Mouse (Mus musculus) adrenal gland, adult (tissue): Measurements from ENCODE around the gene 4930444G20Rik.
A peak's percentile ranks its signal among the peaks of the same experiment; 100 is the strongest.
"Not testable (repeated sequence)": the region's sequence is repeated elsewhere in the genome, so short reads cannot be mapped to it uniquely, and the experiment has no call there.

Experiments used
- DNase-seq, 2 experiments: peaks; one replicate each; pipeline ENCODE4 v3.0.0; 2022 to 2023; ENCODE audit warnings: low spot score in 1 of 2; ENCODE audit not compliant: inconsistent age in 2 of 2

4930444G20Rik gene

DNA sequence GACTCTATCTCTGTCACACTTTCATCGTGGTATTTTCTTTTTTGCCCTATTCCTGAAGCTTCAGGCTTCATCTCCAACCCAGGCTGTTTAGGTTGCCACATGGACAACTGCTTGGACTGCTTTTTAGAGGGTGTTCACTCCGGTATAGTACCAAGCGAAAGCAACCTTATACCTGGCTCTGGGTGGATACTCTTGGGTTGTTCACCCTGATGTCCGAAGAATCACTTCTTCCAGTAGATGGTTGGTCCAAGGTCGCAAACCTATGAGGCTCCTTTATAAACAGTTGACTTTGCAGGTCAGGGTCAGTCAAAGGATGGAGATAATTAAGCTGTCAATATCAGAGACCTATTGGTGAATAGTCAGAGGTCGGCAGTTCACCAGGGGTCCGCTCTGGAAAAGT lies at the start of gene 4930444G20Rik:
TSS of gene 4930444G20Rik (minus strand) at position 101 of the 400 bp plus-strand sequence.
- not testable (repeated sequence) for DNase-seq

DNA sequence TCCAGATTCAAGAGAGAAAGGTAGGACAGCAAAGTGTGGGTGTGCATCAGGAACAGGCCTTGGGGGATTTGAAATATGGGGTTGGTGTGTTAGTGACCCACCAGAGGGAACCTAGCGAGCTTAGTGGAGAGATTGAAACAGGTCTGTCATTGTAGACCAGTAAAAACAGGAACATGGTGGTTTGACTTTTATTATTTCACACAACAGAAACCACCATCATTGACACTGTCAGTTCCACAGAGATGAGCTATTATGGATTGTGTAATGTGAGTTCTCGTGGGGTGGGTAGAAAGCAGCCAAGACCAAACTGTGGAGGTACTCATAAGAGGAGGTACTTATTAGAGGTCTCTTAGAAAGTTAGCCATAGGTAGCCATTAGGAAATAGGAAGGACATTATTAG lies 6.7 kb upstream of the 4930444G20Rik start:
- DNase-seq = no peak

GRCm38 (mm10) chr10:22072739-22073138 lies 4.9 kb upstream of the 4930444G20Rik start:
- DNase-seq = peak in 1 of 2 experiments; percentile 49

DNA sequence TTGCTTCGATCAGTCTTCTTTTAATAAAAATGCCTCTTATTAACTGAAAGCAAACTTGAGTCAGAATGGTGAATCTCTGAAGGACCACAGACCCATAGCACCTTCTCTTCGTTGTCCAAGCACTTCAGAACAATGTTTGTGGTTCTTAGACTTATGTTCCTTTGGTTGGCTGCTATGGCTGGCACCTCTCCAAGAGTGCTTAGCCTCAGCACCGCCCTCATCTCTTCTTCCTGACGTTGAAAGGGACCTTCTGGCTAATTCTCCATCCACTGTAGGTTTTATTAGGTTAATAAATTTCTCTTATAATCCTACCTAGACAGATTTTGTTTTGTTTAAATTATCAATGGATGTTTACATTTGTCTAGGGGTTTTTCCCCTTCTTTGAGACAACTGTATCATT lies 2.7 kb upstream of the 4930444G20Rik start:
- DNase-seq = no peak

GRCm38 (mm10) chr10:22070168-22070567 lies 2.3 kb upstream of the 4930444G20Rik start:
- no peak for DNase-seq

DNA sequence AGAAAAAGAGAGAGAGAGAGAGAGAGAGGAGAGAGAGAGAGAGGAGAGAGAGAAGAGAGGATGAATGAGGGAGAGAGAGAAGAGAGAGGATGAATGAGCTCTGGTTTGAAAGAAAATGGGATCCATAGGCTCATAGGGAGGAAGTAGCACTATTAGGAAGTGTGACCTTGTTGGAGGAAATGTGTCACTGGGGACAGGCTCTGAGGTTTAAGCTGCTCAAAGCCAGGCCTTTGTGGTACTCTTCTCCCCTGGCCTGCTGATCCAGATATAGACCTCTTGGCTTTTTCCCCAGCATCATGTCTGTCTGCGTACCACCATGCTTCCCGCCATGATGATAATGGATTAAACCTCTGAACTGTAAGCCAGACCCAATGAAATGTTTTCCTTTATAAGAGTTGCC lies 8.5 kb downstream of the 4930444G20Rik start:
- DNase-seq = no peak

DNA sequence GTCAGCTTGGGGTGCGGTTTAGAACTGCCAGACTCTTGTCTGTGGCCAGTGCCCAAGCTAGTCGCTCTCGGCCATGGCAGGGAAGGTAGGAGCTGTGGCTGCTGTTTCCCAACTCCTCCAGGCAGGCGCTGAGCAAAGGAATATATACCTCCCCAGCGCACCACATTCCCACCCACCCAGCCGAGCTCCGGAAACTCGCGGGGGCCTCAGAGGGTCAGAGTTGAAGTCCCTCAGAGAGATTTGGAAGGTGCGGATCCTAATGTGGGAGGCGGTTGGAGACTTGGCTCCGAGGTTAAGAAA lies 8.9 kb downstream of the 4930444G20Rik start:
- no peak for DNase-seq

- peak; percentile 94 to 98 for DNase-seq
These were observed 9.5 kb downstream of the 4930444G20Rik start for GRCm38 (mm10) chr10:22058218-22059025.

GRCm38 (mm10) chr10:22055308-22055707 lies 12.6 kb downstream of the 4930444G20Rik start:
- no peak for DNase-seq

GRCm38 (mm10) chr10:22036256-22036655 lies 31.6 kb downstream of the 4930444G20Rik start:
- peak; percentile 53 to 88 for DNase-seq

DNA sequence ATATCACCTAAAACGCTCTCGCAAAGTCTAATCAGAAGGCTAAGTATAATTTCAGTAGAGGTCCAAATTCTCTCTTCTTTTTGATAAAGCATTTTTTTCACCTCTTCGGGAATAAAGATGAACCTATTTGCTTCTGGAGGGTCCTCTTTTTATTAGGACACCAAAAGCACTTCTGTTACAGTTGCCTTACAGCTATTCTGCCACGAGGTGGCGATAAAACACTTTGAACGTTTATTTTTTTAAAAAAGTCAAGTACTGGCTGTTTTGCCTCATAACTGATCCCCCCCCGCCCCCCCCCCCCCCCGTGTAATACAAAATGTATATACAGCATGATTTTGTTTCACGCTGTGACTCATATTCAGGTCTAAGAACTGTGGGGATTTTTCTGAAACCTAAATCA lies 33.6 kb downstream of the 4930444G20Rik start:
- peak in 1 of 2 experiments; percentile 69 for DNase-seq

GRCm38 (mm10) chr10:22018618-22019017 lies 49.3 kb downstream of the 4930444G20Rik start:
- no peak for DNase-seq

- peak; percentile 39 to 71 for DNase-seq
These were observed 50.3 kb downstream of the 4930444G20Rik start for GRCm38 (mm10) chr10:22017469-22018159.
